ENCODE assay signal across 10 mouse cellular contexts in genomic region chr3:101560841-101561522, GRCm38 (mm10). TPM values are rescaled to one million over a fixed set of nuclear protein-coding genes. Genes with fewer than 3 reads are reported as not detected.
A peak's percentile ranks its signal among the peaks of the same experiment; 100 is the strongest.
DNase-seq lines count a peak whose midpoint lies in the region; ATAC-seq and TF ChIP-seq lines count a peak whose summit lies in the region.
"Had no signal": no experiment of that assay in that cellular context is flagged by ENCODE, and none has a peak within 500 bp of the region (broad histone marks: within the 10 kb centered on the region; RNA-seq: fewer than 3 reads in every experiment).

No protein-coding gene starts in this region.

- WGBS in liver, postnatal 0 days (ENCODE audit: insufficient replicate concordance), result 77% methylated on average over 9 of the region's 9 CpGs
- 75% methylated on average over 9 of the region's 9 CpGs for WGBS in liver, embryonic 12.5 days (ENCODE audit: insufficient replicate concordance)
- WGBS in embryonic facial prominence, embryonic 10.5 days, result 63% methylated on average over 9 of the region's 9 CpGs
- 35% methylated on average over 9 of the region's 9 CpGs for WGBS in hindbrain, postnatal 0 days
- WGBS in stomach, embryonic 14.5 days, result 73% methylated on average over 9 of the region's 9 CpGs

- H3K4me1 ChIP-seq in liver, postnatal 0 days (ENCODE audit: insufficient read depth), result peaks cover 17% of the 10 kb centered on the region
- peaks cover 31% of the 10 kb centered on the region for H3K4me1 ChIP-seq in liver, embryonic 12.5 days
- peaks cover 19% of the 10 kb centered on the region for H3K4me1 ChIP-seq in embryonic facial prominence, embryonic 10.5 days
- peaks cover 7% of the 10 kb centered on the region for H3K4me1 ChIP-seq in hindbrain, postnatal 0 days (ENCODE audit: insufficient read depth, low read length)
- H3K4me1 ChIP-seq in stomach, embryonic 14.5 days (ENCODE audit: control insufficient read depth, insufficient read depth, low read length), result peaks cover 10% of the 10 kb centered on the region

- no peaks in the 10 kb centered on the region for H3K36me3 ChIP-seq in liver, postnatal 0 days (replicated peaks; ENCODE audit: insufficient read depth, low read length)
- H3K36me3 ChIP-seq in liver, embryonic 12.5 days, result no peaks in the 10 kb centered on the region
- no peaks in the 10 kb centered on the region for H3K36me3 ChIP-seq in embryonic facial prominence, embryonic 10.5 days (replicated peaks)
- no peaks in the 10 kb centered on the region for H3K36me3 ChIP-seq in hindbrain, postnatal 0 days (ENCODE audit: insufficient read depth, low read length)
- H3K36me3 ChIP-seq in stomach, embryonic 14.5 days (ENCODE audit: control insufficient read depth, insufficient read depth, low read length), result no peaks in the 10 kb centered on the region

- no peak overlapping the region for H3K4me3 ChIP-seq in liver, postnatal 0 days (ENCODE audit: low read depth, low read length)
- H3K4me3 ChIP-seq in liver, embryonic 12.5 days, result no peak overlapping the region
- H3K4me3 ChIP-seq in embryonic facial prominence, embryonic 10.5 days, result no peak overlapping the region
- no peak overlapping the region for H3K4me3 ChIP-seq in hindbrain, postnatal 0 days (ENCODE audit: low read length)
- no peak overlapping the region for H3K4me3 ChIP-seq in stomach, embryonic 14.5 days (ENCODE audit: low read depth, low read length)

- peak; percentile 81 for ATAC-seq in liver, postnatal 0 days
- ATAC-seq in liver, embryonic 12.5 days, result no peak
- ATAC-seq in hindbrain, postnatal 0 days, result peak; percentile 53
- no peak for ATAC-seq in stomach, embryonic 14.5 days (ENCODE audit: insufficient number of reproducible peaks, insufficient read depth, low FRiP score, low read depth)
- no peak for ATAC-seq in erythroblast, adult 5-6 weeks (replicated peaks; ENCODE audit: low FRiP score, poor library complexity, severe bottlenecking)

- TF ChIP-seq CTCF in liver, postnatal 0 days (IDR thresholded peaks at IDR 0.05; ENCODE audit: low read depth), result no peak
- TF ChIP-seq CTCF in hindbrain, postnatal 0 days (IDR thresholded peaks at IDR 0.05; ENCODE audit: low read depth), result no peak

- DNase-seq in liver, postnatal 0 days, result no peak
- DNase-seq in embryonic facial prominence, embryonic 10.5 days (ENCODE audit: low spot score), result no peak
- DNase-seq in hindbrain, postnatal 0 days (ENCODE audit: low spot score), result peak; percentile 45
- DNase-seq in right cerebral cortex, adult 18-20 months, result no peak
- DNase-seq in right cerebral cortex, postnatal 36 days (ENCODE audit: low spot score in 2 of 2), result no peak
- DNase-seq: lung, embryonic 14.5 days; thymus, postnatal 14 days had no signal

- no peak overlapping the region for H3K4me2 ChIP-seq in liver, postnatal 0 days (ENCODE audit: low read depth, low read length)
- H3K4me2 ChIP-seq in liver, embryonic 12.5 days, result no peak overlapping the region
- no peak overlapping the region for H3K4me2 ChIP-seq in hindbrain, postnatal 0 days (ENCODE audit: low read depth, low read length)
- H3K4me2 ChIP-seq in stomach, embryonic 14.5 days (replicated peaks; ENCODE audit: low read depth, low read length), result no peak overlapping the region
- H3K4me2 ChIP-seq: lung, embryonic 14.5 days had no signal

- no peaks in the 10 kb centered on the region for H3K9me3 ChIP-seq in liver, postnatal 0 days (ENCODE audit: low read length)
- no peaks in the 10 kb centered on the region; the same call in 1 of the 2 replicates for H3K9me3 ChIP-seq in liver, embryonic 12.5 days (replicated peaks)
- no peaks in the 10 kb centered on the region for H3K9me3 ChIP-seq in embryonic facial prominence, embryonic 10.5 days
- H3K9me3 ChIP-seq in hindbrain, postnatal 0 days (ENCODE audit: low read length), result no peaks in the 10 kb centered on the region
- H3K9me3 ChIP-seq in stomach, embryonic 14.5 days (ENCODE audit: control insufficient read depth, low read depth, low read length), result no peaks in the 10 kb centered on the region

- peak overlapping the region; percentile 12; the same call in 1 of the 2 replicates for H3K27ac ChIP-seq in liver, postnatal 0 days (ENCODE audit: low read depth)
- no peak overlapping the region; the same call in 1 of the 2 replicates for H3K27ac ChIP-seq in liver, embryonic 12.5 days
- H3K27ac ChIP-seq in embryonic facial prominence, embryonic 10.5 days (replicated peaks), result peak overlapping the region; percentile 36
- H3K27ac ChIP-seq in hindbrain, postnatal 0 days, result peak overlapping the region; percentile 41; the same call in 1 of the 2 replicates
- peak overlapping the region; percentile 15; the same call in 1 of the 2 replicates for H3K27ac ChIP-seq in stomach, embryonic 14.5 days (ENCODE audit: low read length)

- TF ChIP-seq EP300 in liver, postnatal 0 days (IDR thresholded peaks at IDR 0.05; ENCODE audit: low read depth), result no peak

- no peaks in the 10 kb centered on the region for H3K27me3 ChIP-seq in liver, postnatal 0 days (ENCODE audit: insufficient read depth, low read length)
- H3K27me3 ChIP-seq in liver, embryonic 12.5 days (replicated peaks), result no peaks in the 10 kb centered on the region
- H3K27me3 ChIP-seq in embryonic facial prominence, embryonic 10.5 days (replicated peaks; ENCODE audit: low read depth, poor library complexity, severe bottlenecking), result no peaks in the 10 kb centered on the region
- H3K27me3 ChIP-seq in hindbrain, postnatal 0 days (ENCODE audit: insufficient read depth, low read length), result no peaks in the 10 kb centered on the region
- H3K27me3 ChIP-seq in stomach, embryonic 14.5 days (ENCODE audit: control insufficient read depth, insufficient read depth, low read length), result no peaks in the 10 kb centered on the region

- H3K9ac ChIP-seq in liver, postnatal 0 days (replicated peaks), result no peak overlapping the region
- H3K9ac ChIP-seq in liver, embryonic 12.5 days, result no peak overlapping the region
- H3K9ac ChIP-seq in hindbrain, postnatal 0 days (replicated peaks; ENCODE audit: low read length), result no peak overlapping the region
- H3K9ac ChIP-seq in stomach, embryonic 14.5 days (replicated peaks; ENCODE audit: low read depth, low read length), result no peak overlapping the region
- H3K9ac ChIP-seq: lung, embryonic 14.5 days had no signal

RNA-seq across cellular contexts. Expression of gene Atp1a1, which starts 43.5 kb away (rescaled TPM):
- polyA plus RNA-seq in liver, postnatal 0 days (2015; fragmentation: Nextera tagmentation; extraction: Ambion mirVana), result 39.3 and 40.8 TPM in 2 replicates
- polyA plus RNA-seq in liver, embryonic 12.5 days (2016; fragmentation: Nextera tagmentation; extraction: Ambion mirVana), result 54.1 and 55.2 TPM in 2 replicates
- polyA plus RNA-seq in embryonic facial prominence, embryonic 10.5 days (2016; fragmentation: Nextera tagmentation; extraction: Ambion mirVana), result 38.4 and 45.5 TPM in 2 replicates
- total RNA-seq in hindbrain, postnatal 0 days (2014; rRNA removed), result 244 and 264 TPM in 2 replicates
- polyA plus RNA-seq in hindbrain, postnatal 0 days (2015; fragmentation: Nextera tagmentation; extraction: Ambion mirVana), result 66.3 and 66.4 TPM in 2 replicates
- 167 and 190 TPM in 2 replicates for polyA plus RNA-seq in stomach, embryonic 14.5 days (2014; fragmentation: Nextera tagmentation; extraction: Ambion mirVana)
- total RNA-seq in erythroblast, adult 5-6 weeks (2015; ENCODE audit: low replicate concordance), result 24.4 and 27.4 TPM in 2 replicates
- 36.5 and 36.7 TPM in 2 replicates for total RNA-seq in erythroblast, adult 5-6 weeks (2017; ENCODE audit: low replicate concordance)

Comparison
In these comparisons a context has a peak if more than half of its experiments do, and no peak if none do; other contexts are left out.
1. ATAC-seq: peak in liver, postnatal 0 days (single experiment) and hindbrain, postnatal 0 days (single experiment); none in liver, embryonic 12.5 days (single experiment), stomach, embryonic 14.5 days (single experiment) and erythroblast, adult 5-6 weeks (single experiment).